In genomic region chr5:113672456-113672855, GRCm38 (mm10) we compare ENCODE assay signal across 9 mouse cellular contexts. TPM values are rescaled to one million over a fixed set of nuclear protein-coding genes. Genes with fewer than 3 reads are reported as not detected.
DNase-seq lines count a peak whose midpoint lies in the region; ATAC-seq and TF ChIP-seq lines count a peak whose summit lies in the region.
"Had no signal": no experiment of that assay in that cellular context is flagged by ENCODE, and none has a peak within 500 bp of the region (broad histone marks: within the 10 kb centered on the region; RNA-seq: fewer than 3 reads in every experiment).

No protein-coding gene starts in this region.

- H3K27ac ChIP-seq in liver, embryonic 12.5 days, result no peak overlapping the region
- H3K27ac ChIP-seq in bone marrow macrophage, adult 2 months (ENCODE audit: insufficient read depth, low read depth, low read length), result peak overlapping the region; percentile 87
- no peak overlapping the region for H3K27ac ChIP-seq in intestine, embryonic 16.5 days (ENCODE audit: low read length)
- H3K27ac ChIP-seq in midbrain, embryonic 14.5 days (replicated peaks; ENCODE audit: low read depth, low read length), result no peak overlapping the region

- H3K4me3 ChIP-seq in liver, embryonic 12.5 days, result no peak overlapping the region
- no peak overlapping the region for H3K4me3 ChIP-seq in bone marrow macrophage, adult 2 months (ENCODE audit: insufficient read depth, low read length)
- no peak overlapping the region for H3K4me3 ChIP-seq in intestine, embryonic 16.5 days (ENCODE audit: low read length)
- H3K4me3 ChIP-seq in midbrain, embryonic 14.5 days (replicated peaks; ENCODE audit: low read depth, low read length), result no peak overlapping the region

- H3K9ac ChIP-seq in liver, embryonic 12.5 days, result no peak overlapping the region
- no peak overlapping the region for H3K9ac ChIP-seq in intestine, embryonic 16.5 days (ENCODE audit: low read depth, low read length)
- no peak overlapping the region for H3K9ac ChIP-seq in midbrain, embryonic 14.5 days (replicated peaks; ENCODE audit: low read length)

- TF ChIP-seq CTCF in bone marrow macrophage, adult 2 months (IDR thresholded peaks at IDR 0.05; ENCODE audit: low read depth, low read length), result no peak

- 25% methylated on average over 7 of the region's 7 CpGs for WGBS in liver, embryonic 12.5 days (ENCODE audit: insufficient replicate concordance)
- 76% methylated on average over 7 of the region's 7 CpGs for WGBS in intestine, embryonic 16.5 days
- 90% methylated on average over 7 of the region's 7 CpGs for WGBS in midbrain, embryonic 14.5 days

- H3K4me2 ChIP-seq in liver, embryonic 12.5 days, result no peak overlapping the region
- no peak overlapping the region for H3K4me2 ChIP-seq in intestine, embryonic 16.5 days (ENCODE audit: low read depth, low read length)
- H3K4me2 ChIP-seq in midbrain, embryonic 14.5 days (ENCODE audit: low read length), result no peak overlapping the region

- H3K36me3 ChIP-seq in liver, embryonic 12.5 days, result no peaks in the 10 kb centered on the region
- H3K36me3 ChIP-seq in intestine, embryonic 16.5 days (ENCODE audit: control insufficient read depth, insufficient read depth, low read length), result no peaks in the 10 kb centered on the region
- no peaks in the 10 kb centered on the region for H3K36me3 ChIP-seq in midbrain, embryonic 14.5 days (ENCODE audit: control insufficient read depth, insufficient read depth, low read length)

- no peaks in the 10 kb centered on the region; the same call in 1 of the 2 replicates for H3K9me3 ChIP-seq in liver, embryonic 12.5 days (replicated peaks)
- no peaks in the 10 kb centered on the region for H3K9me3 ChIP-seq in intestine, embryonic 16.5 days (ENCODE audit: control insufficient read depth, low read length)
- no peaks in the 10 kb centered on the region for H3K9me3 ChIP-seq in midbrain, embryonic 14.5 days (ENCODE audit: control insufficient read depth, low read length)

- H3K27me3 ChIP-seq in liver, embryonic 12.5 days (replicated peaks), result no peaks in the 10 kb centered on the region
- H3K27me3 ChIP-seq in intestine, embryonic 16.5 days (replicated peaks; ENCODE audit: control insufficient read depth, insufficient read depth, low read length), result no peaks in the 10 kb centered on the region
- H3K27me3 ChIP-seq in midbrain, embryonic 14.5 days (ENCODE audit: control insufficient read depth, insufficient read depth, low read length), result no peaks in the 10 kb centered on the region

- no peaks in the 10 kb centered on the region for H3K4me1 ChIP-seq in liver, embryonic 12.5 days
- H3K4me1 ChIP-seq in bone marrow macrophage, adult 2 months (ENCODE audit: control insufficient read depth, insufficient read depth, low read length), result peaks cover 34% of the 10 kb centered on the region
- H3K4me1 ChIP-seq in intestine, embryonic 16.5 days (ENCODE audit: control insufficient read depth, insufficient read depth, low read length), result no peaks in the 10 kb centered on the region
- no peaks in the 10 kb centered on the region for H3K4me1 ChIP-seq in midbrain, embryonic 14.5 days (ENCODE audit: control insufficient read depth, insufficient read depth, low read length)

- no peak for TF ChIP-seq POLR2A in bone marrow macrophage, adult 2 months (IDR thresholded peaks at IDR 0.05; ENCODE audit: borderline replicate concordance, low read depth, low read length)

- peak; percentile 15 for DNase-seq in liver
- peak; percentile 29 for DNase-seq in heart, postnatal 4 days
- DNase-seq in monocyte, adult 2 months (ENCODE audit: low read depth in 1 of 2, low spot score in 2 of 2), result peak; percentile 66 to 68
- DNase-seq in midbrain, embryonic 14.5 days, result no peak

- no peak for ATAC-seq in liver, embryonic 12.5 days
- ATAC-seq in intestine, embryonic 16.5 days, result no peak
- ATAC-seq in cerebellum, adult (ENCODE audit: insufficient number of reproducible peaks, low FRiP score, low TSS enrichment), result no peak
- ATAC-seq in midbrain, embryonic 14.5 days (ENCODE audit: low FRiP score, low TSS enrichment), result no peak

RNA-seq across cellular contexts. Expression of gene Cmklr1, which starts 22.2 kb away (rescaled TPM):
- polyA plus RNA-seq in liver, embryonic 12.5 days (2016; fragmentation: Nextera tagmentation; extraction: Ambion mirVana), result 1.7 and 1.9 TPM in 2 replicates
- polyA plus RNA-seq in bone marrow macrophage, adult 2 months (2012; ENCODE audit: insufficient read depth, insufficient read length, missing spikeins), result 45.7 and 58.6 TPM in 2 replicates
- 10 to 100 TPM; 12.6 to 14.6 TPM for total RNA-seq in heart, postnatal 4 days (2021)
- 1.3 and 2.3 TPM in 2 replicates for polyA plus RNA-seq in intestine, embryonic 16.5 days (2015; fragmentation: Nextera tagmentation; extraction: Ambion mirVana)
- polyA plus RNA-seq in midbrain, embryonic 14.5 days (2014; fragmentation: Nextera tagmentation; extraction: Ambion mirVana), result 1.2 and 2.1 TPM in 2 replicates

RNA-seq across cellular contexts. Expression of gene 1700069L16Rik, which starts 52.1 kb away (rescaled TPM):
- not detected in 2 replicates for polyA plus RNA-seq in liver, embryonic 12.5 days (2016; fragmentation: Nextera tagmentation; extraction: Ambion mirVana)
- polyA plus RNA-seq in bone marrow macrophage, adult 2 months (2012; ENCODE audit: insufficient read depth, insufficient read length, missing spikeins), result not detected in 2 replicates
- total RNA-seq in heart, postnatal 4 days (2021), result not detected
- not detected in 2 replicates for polyA plus RNA-seq in intestine, embryonic 16.5 days (2015; fragmentation: Nextera tagmentation; extraction: Ambion mirVana)
- not detected in 2 replicates for polyA plus RNA-seq in midbrain, embryonic 14.5 days (2014; fragmentation: Nextera tagmentation; extraction: Ambion mirVana)
- total RNA-seq: left cerebral cortex, postnatal 25 days had no signal

Comparison
In these comparisons a context has a peak if more than half of its experiments do, and no peak if none do; other contexts are left out.
1. RNA of gene Cmklr1, which starts 22.2 kb away (polyA plus RNA-seq): 45.7 to 58.6 TPM in bone marrow macrophage, adult 2 months; 1.2 to 2.1 TPM in midbrain, embryonic 14.5 days, 1.7 to 1.9 TPM in liver, embryonic 12.5 days and 1.3 to 2.3 TPM in intestine, embryonic 16.5 days; every median in the first group is over 10 times any median in the second.